Mouse (Mus musculus) lung, postnatal 10 days (tissue): ENCODE data around the gene Defb21.

Experiments
- DNase-seq: peaks from one replicate; pipeline ENCODE4 v3.0.0; 2021

Gene Defb21

DNA sequence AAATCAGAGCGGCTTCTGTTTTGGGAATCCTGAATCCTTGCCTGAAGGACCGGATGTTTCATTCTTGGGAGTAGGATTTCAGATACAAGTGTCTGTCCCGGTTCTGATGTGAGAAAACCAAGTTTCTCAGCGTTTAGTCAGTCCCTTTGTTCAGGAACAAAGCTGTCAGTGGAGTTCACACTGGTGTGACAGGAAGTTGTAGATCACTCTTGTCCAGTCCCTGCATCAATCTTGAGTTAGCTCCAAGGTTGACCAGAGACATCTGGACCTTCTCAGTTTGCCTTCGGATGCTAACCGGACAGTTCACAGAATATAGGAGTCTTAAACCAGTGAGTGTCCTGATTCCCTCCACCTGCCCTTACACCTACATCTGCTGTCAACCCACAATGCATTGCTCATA lies 35.2 kb downstream of the Defb21 start:
- no peak for DNase-seq

DNA sequence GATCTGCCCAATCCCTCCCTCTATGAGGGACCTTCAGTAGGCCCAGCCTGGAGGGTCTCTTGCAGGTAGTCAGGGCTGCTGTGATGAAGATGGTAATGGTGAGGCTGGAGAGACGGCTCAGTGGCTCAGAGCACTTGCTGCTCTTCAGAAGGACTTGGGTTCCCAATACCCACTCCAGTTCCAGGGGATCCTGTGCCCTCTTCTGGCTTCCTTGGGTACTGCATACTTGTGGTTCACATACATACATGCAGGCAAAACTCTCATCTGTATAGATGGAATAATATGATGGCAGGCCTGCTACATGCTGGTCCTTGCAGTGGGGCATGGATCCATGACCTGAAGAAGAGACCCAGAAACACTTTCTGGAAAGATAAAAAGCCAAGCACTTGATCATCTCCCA lies 36.2 kb downstream of the Defb21 start:
- DNase-seq: no peak

DNA sequence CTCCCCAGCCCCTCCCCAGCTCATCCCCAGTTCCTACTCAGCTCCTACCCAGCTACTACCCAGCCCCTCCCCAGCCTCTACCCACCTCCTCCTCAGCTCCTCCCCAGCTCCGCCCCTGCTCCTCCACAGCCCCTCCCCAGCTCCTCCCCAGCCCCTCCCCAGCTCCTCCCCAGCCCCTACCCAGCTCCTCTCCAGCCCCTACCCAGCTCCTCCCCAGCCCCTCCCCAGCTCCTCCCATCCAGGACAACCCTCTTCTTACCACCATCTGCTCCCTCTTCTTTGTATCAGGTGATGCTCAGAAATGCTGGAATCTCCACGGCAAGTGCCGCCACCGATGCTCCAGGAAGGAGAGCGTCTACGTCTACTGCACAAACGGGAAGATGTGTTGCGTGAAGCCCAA lies 39.6 kb downstream of the Defb21 start:
- no peak for DNase-seq

DNA sequence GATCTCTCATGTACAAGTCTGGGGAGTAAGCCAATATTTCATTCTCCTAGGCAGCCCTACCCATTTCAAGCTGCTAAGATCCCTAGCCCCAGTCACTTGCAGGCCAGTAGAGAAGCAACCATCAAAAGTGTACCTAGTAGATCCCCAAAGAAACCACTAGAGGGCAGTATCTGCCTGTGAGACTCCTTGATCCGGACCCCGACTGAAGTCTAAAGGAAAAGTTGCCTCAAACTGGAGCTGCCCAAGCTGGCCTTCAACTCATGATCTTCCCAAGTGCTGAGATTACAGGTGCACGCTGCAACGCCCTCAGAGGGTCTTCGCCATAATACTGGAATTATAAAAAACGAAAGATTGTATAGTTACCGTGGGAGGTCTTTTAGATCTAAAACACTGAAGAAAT lies 43.0 kb downstream of the Defb21 start:
- peak; percentile 79 for DNase-seq

DNA sequence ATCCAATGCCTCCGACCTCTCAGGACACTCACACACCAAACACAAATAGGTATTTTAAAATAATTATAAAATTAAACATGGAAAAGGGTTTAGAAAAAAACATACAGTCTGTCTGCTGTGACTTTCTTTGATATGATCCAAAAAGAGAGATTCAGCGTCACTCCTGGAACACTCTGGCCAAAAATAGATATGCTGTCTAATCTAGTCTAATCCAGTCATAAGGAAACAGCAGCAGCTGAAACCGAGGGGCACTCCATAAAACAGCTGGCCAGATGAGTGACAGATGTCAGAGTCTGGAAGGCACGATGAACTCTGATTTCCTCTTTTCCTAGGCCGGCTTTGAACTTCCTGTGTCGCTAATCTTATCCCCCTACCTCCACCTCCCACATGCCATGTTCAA lies 43.9 kb downstream of the Defb21 start:
- no peak for DNase-seq

DNA sequence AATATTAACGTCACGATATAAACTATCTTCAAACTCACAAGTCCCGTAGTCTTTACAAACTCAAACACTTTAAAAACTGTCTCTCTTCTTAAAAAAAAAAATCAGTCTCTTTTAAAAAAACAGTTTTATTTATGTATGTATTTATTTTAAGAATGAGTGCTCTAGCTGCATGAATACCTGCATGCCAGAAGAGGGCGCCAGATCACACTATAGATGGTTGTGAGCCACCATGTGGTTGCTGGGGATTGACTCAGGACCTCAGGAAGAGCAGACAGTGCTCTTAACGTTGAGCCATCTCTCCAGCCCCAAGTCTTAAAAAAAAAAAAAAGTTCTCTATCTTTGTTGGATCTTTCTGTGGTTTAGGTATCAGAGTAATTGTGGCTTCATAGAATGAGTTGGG lies 44.8 kb downstream of the Defb21 start:
- DNase-seq: no peak

DNA sequence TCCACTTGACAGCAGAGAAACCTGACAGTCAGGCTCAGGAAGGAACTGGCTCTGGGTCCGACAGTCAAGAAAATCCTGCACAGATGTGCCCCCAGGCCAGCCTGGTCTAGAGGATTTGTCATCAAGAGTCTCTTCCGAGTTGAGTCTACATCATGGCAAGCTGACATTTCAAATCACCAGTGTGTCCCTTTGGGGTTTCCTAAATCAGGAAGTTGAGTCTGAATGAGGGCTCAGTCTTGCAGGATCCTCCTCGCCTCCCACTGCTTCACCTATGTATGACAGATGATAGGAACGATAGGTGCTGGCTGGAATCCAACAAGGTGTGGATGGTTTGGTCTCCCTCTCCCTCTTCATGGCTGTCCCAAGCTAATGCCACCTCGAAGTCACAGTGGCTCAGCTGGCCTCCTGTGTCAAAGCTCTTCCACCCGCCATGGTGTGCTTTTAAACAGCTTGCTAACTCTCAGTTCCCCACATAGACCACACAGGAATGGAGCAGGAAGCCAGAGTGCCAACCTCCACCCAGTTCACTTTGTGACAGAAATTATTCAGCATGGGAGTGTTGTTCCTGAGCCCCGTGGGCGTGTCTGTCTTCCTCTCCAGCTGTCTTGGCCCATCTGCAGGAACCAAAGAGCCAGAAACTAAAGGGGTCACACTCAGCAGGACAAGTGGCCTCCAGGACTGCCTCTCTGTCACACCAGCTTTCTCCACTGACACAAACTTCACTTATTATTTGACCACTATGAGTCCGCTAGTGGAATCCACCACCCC lies 48.0 kb downstream of the Defb21 start:
- DNase-seq: peak; percentile 64

DNA sequence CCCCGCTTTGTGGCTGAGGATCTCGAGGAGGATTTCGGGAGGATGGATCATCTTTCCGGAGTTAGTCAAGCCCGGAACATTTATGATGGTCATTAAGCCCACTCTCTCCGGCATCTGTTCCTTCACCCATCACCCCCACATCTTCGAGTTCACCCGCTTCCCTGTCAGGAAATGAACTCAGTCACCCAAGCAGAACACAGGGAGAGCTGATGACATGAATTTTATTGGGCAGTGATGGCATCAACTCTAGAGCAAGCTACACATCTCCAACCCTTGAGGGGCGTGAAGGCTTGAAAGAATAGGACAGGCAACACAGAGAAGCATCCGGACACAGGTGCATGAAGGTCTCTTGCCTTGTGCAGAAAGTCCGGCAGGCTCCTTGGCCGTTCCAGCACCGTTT lies 49.6 kb downstream of the Defb21 start:
- no peak for DNase-seq

DNA sequence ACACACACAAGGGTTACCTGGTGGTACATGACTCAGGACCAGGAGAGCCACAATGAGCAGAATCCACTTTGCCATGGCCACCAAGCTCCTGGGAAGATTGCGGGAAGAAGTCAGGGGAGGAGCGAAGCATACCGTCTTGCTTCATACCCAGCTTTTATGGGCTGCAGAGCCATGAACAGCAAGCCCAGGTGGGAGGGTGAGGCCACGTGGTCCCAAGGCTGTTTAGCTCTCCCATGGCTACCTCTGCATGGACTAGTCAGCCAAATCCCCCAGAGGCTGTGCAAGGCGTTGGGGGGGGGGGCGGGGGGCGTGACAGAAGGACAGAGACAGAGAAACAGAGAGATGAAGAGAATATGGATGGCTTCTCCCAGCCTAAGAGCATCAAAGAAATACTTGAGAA lies 50.4 kb downstream of the Defb21 start, which contains the start of gene Defb25:
Gene Defb25, minus strand, starts transcription at position 101 of the 400 bp plus-strand sequence.
- DNase-seq: no peak
